Mouse (Mus musculus) effector memory CD4-positive, alpha-beta T cell, adult 5 months (primary cell): ENCODE results near the gene Usp33. TPM values are rescaled to one million over a fixed set of nuclear protein-coding genes. Genes with fewer than 3 reads are reported as not detected.

Experiments
- polyA plus RNA-seq: library from polyadenylated mRNA; unstranded; fragments of 100-300 nt; shearing (Covaris generic); gene quantifications from one replicate; pipeline ENCODE4 v1.2.1, GENCODE M21; 2017

Usp33 gene
- polyA plus RNA-seq = 50.7 TPM

GRCm38 (mm10) chr3:152345732-152346632, at the start of gene Usp33:
Usp33 (plus strand) TSS chr3:152346478.

DNA sequence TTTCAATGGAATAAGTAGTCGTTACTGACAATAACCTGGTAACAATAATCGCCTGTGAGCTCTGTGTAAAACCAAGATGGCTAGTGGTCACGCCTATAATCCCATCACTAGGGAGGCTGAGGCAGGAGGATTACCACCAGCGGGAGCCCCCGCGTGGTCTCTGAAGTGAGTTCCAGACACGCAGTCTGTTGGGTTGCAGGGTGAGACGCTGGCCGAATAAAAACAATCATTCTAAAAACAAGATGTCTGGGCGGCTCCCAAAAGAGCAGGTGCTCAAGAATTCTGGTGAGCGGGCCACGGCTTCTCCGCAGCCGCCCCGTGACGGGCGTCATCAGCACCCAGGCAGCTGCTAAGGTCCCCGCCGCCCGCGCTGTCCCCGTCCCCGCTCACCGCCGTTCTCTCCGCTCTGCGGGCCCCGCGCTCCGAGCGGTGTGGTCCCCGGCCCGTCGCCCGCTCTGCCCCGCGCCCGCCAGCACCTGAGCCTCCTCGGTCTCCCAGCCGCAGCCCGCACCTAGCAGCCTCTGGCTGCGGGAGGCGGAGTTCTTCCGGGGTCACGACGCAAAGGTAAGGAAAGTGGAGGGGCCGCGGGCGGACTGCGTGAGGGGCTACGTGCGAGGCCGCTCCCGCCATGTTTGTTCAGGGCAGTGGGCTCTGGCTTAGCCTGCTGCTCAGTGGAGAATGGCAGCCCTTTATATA, 6.3 kb upstream of the Usp33 start, which contains the start of gene Miga1:
Gene Miga1, minus strand, starts transcription at position 546 of the 696 bp plus-strand sequence.

GRCm38 (mm10) chr3:152395350-152396277, 49.3 kb downstream of the Usp33 start, which contains the start of gene Zzz3:
Zzz3 (plus strand) TSS chr3:152395473.

Other genes with a start within 250 kb of the Usp33 start
- gene Gipc2, start 180.2 kb upstream of the Usp33 start, polyA plus RNA-seq = not detected
- gene Dnajb4, start 136.2 kb upstream of the Usp33 start, polyA plus RNA-seq = 39.9 TPM
- gene Fubp1, start 136.1 kb upstream of the Usp33 start, polyA plus RNA-seq = 164 TPM
- gene Nexn, start 80.1 kb upstream of the Usp33 start, polyA plus RNA-seq = not detected
- 12.1 TPM for gene Miga1, start 6.1 kb upstream of the Usp33 start, polyA plus RNA-seq
- gene Zzz3, start 49.0 kb downstream of the Usp33 start, polyA plus RNA-seq = 62.5 TPM